Mouse (Mus musculus) cortical plate, adult 2 months (tissue): ENCODE data around the gene Rtkn2.

Experiments
- CTCF ChIP-seq: fragments of 200-500 bp; IDR thresholded peaks from 2 replicates; pipeline ENCODE4 v1.5.1; 2011; ENCODE audit warnings: mild to moderate bottlenecking, control low read depth, low read length; ENCODE audit not compliant: insufficient read depth; ENCODE audit errors: extremely low read depth
- POLR2A ChIP-seq: fragments of 200-500 bp; IDR thresholded peaks from 2 replicates; pipeline ENCODE4 v1.6.1; 2011; ENCODE audit warnings: mild to moderate bottlenecking, low read length, control low read depth; ENCODE audit not compliant: insufficient read depth; ENCODE audit errors: extremely low read depth

- TF ChIP-seq POLR2A (no peak), CTCF (no peak)
Measured at GRCm38 (mm10) chr10:68090197-68090535, 110.8 kb downstream of the Rtkn2 start.
